Mouse (Mus musculus) adrenal gland, adult 18-20 months (tissue): ENCODE measurements around the gene Mov10l1. TPM values are rescaled to one million over a fixed set of nuclear protein-coding genes. Genes with fewer than 3 reads are reported as not detected.

Experiments
- DNase-seq, 2 experiments: peaks; one replicate each; pipeline ENCODE4 v3.0.0; 2021 to 2022; ENCODE audit warnings: low spot score in 2 of 2
- total RNA-seq, 2 experiments: library from RNA; stranded (reverse); gene quantifications; 1 replicate in 1 of 2; 2 replicates in 1 of 2; pipeline ENCODE4 v1.2.3; 2021

Gene Mov10l1
- total RNA-seq, 2 experiments from 2014 or later = not detected

GRCm38 (mm10) chr15:89074613-89075477 lies 92.1 kb downstream of the Mov10l1 start, which contains the start of gene Trabd:
TSS of gene Trabd (plus strand) at chr15:89075124.
- no peak for DNase-seq

- DNase-seq = peak; percentile 85 to 86
Measured at GRCm38 (mm10) chr15:89075478-89076147, 92.9 kb downstream of the Mov10l1 start.

GRCm38 (mm10) chr15:89076156-89076731 lies 93.5 kb downstream of the Mov10l1 start:
- DNase-seq = peak; percentile 53 to 60

GRCm38 (mm10) chr15:89078208-89078836 lies 95.6 kb downstream of the Mov10l1 start:
- no peak for DNase-seq

GRCm38 (mm10) chr15:89083906-89084305 lies 101.2 kb downstream of the Mov10l1 start:
- DNase-seq = no peak

GRCm38 (mm10) chr15:89084826-89085225 lies 102.1 kb downstream of the Mov10l1 start:
- DNase-seq = no peak

- peak; percentile 84 to 90 for DNase-seq
Measured at GRCm38 (mm10) chr15:89088607-89089247, 106.0 kb downstream of the Mov10l1 start, which contains the start of gene Selenoo. TSS of gene Selenoo (plus strand) at chr15:89089084.

- peak in 1 of 2 experiments; percentile 46 for DNase-seq
Measured at GRCm38 (mm10) chr15:89089248-89090051, 106.7 kb downstream of the Mov10l1 start.

- no peak for DNase-seq
Measured at GRCm38 (mm10) chr15:89090662-89091061, 108.0 kb downstream of the Mov10l1 start.

- DNase-seq = no peak
Measured at GRCm38 (mm10) chr15:89092181-89092580, 109.5 kb downstream of the Mov10l1 start.

- DNase-seq = no peak
Measured at GRCm38 (mm10) chr15:89097450-89097849, 114.7 kb downstream of the Mov10l1 start.

GRCm38 (mm10) chr15:89098616-89099015 lies 115.9 kb downstream of the Mov10l1 start:
- no peak for DNase-seq

- no peak for DNase-seq
Measured at GRCm38 (mm10) chr15:89100823-89101222, 118.1 kb downstream of the Mov10l1 start.

- DNase-seq = no peak
Measured at GRCm38 (mm10) chr15:89102646-89103045, 119.9 kb downstream of the Mov10l1 start.

- no peak for DNase-seq
Measured at GRCm38 (mm10) chr15:89103921-89104320, 121.2 kb downstream of the Mov10l1 start.

GRCm38 (mm10) chr15:89104425-89104824 lies 121.7 kb downstream of the Mov10l1 start:
- DNase-seq = no peak
